Mouse (Mus musculus): ENCODE results near the gene Tmem52.
A peak's percentile ranks its signal among the peaks of the same experiment; 100 is the strongest.

Tmem52 gene

DNA sequence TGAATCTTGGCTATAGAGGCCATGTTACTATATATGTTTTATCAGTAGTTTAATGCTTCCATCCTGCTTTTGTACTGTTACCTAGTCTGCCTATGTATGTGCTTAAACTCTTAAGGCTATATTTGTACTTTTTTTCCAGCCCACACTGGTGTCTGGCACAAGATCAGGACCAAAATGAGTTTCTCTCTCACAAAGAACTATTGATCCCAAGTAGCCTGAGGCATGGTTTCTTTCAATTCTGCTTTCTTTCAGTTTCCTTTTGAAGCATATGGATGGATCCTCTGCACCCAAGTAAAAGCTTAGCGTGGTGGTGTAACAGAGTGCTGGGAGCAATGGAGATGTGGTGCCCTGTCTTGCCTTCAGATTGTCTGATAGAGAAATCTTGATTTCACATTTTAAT is 42.1 kb downstream of the Tmem52 start:
- DNase-seq = peak; percentile 39

DNA sequence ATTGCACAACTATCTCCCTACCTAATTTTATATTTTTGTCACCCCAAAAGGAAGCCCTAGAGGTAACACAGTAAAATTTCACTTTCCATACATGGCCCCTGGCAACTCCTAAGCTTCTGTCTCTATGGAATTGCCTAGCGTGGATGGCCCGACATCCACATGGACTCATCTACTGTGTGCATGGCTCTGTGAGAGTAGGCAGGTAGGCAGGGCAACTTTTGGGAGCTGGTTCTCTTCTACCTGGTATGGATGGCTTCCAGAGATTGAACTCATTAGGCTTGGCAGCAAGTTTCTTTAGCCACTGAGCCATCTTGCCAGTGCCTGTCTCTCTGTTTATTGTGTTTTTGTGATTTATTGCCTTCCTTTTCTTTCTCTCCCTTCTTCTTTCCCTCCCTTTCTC is 45.9 kb downstream of the Tmem52 start:
- DNase-seq = peak; percentile 51

DNA sequence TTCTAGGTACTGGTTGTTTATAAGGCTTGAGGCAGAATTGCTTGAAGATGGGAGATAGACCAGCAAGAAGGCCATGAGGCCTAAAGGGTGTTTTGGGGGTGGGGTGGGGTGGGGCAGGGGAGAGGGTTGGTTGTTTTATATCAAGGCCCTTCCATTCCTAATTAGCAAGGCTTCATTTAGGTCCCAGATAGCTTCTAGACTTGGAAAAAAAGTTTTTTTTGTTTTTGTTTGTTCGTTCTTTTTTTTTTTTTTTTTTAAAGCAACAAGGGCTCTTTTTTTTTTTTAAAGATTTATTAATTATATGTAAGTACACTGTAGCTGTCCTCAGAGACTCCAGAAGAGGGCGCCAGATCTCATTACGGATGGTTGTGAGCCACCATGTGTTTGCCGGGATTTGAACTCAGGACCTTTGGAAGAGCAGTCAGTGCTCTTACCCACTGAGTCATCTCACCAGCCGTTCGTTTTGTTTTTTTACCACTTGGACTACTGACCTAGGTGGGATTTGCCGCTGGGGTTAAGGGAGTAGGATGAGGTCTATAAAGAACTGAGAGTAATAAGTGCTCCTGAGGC is 49.1 kb downstream of the Tmem52 start:
- DNase-seq = peak; percentile 83
